Mouse (Mus musculus): ENCODE measurements around the gene Nudcd2.

GRCm38 (mm10) chr11:40755968-40756367 is 22.5 kb downstream of the Nudcd2 start:
- TF ChIP-seq POLR2A (IDR thresholded peaks at IDR 0.05; ENCODE audit: insufficient read length, low read depth) (no peak), USF1 (IDR thresholded peaks at IDR 0.05; ENCODE audit: low read depth) (no peak), E2F4 (IDR thresholded peaks at IDR 0.05; ENCODE audit: insufficient read depth) (no peak), MAX (IDR thresholded peaks at IDR 0.05; ENCODE audit: low read depth) (no peak), CEBPB (IDR thresholded peaks at IDR 0.05; ENCODE audit: insufficient read depth, poor library complexity, severe bottlenecking) (no peak), POLR2AphosphoS2 (IDR thresholded peaks at IDR 0.05; ENCODE audit: insufficient read length, low read depth) (no peak)

Data from myocyte (in vitro differentiated cells).